Mouse (Mus musculus) spleen, postnatal 0 days (tissue): ENCODE measurements around the gene Gm42421. TPM values are rescaled to one million over a fixed set of nuclear protein-coding genes. Genes with fewer than 3 reads are reported as not detected.

Source experiments
- polyA plus RNA-seq: library from polyadenylated mRNA; unstranded; fragments of >200 nt; fragmentation: Nextera tagmentation; extraction: Ambion mirVana; gene quantifications from 2 replicates; pipeline ENCODE4 v1.2.1, GENCODE M21; 2015

Gene Gm42421
- polyA plus RNA-seq = 0.27 and 1.2 TPM in 2 replicates

DNA sequence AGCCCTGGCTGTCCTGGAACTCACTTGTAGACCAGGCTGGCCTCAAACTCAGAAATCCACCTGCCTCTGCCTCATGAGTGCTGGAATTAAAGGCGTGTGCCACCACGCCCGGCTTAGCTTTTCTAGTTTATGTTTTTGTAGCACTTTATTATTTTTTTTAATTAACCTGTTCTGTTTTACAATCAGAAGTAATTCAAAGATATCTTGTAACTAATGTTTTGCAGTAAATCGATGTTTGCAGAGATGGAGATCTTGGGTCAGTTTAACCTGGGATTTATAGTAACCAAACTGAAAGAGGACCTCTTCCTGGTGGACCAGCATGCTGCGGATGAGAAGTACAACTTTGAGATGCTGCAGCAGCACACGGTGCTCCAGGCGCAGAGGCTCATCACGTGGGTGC, at the start of gene Gm42421:
Gm42421 (plus strand) TSS at position 301 of the 400 bp plus-strand sequence.

GRCm38 (mm10) chr5:143897635-143898330, 30.2 kb upstream of the Gm42421 start, which contains the start of gene Ankrd61:
Ankrd61 (minus strand) TSS chr5:143897685.

GRCm38 (mm10) chr5:143909417-143910400, 18.3 kb upstream of the Gm42421 start, which contains the start of the genes Aimp2 and Pms2:
Aimp2 (minus strand) TSS chr5:143909847.
Pms2 (plus strand) TSS chr5:143909964.

GRCm38 (mm10) chr5:143932831-143933230, 4.9 kb downstream of the Gm42421 start, which contains the start of gene Rsph10b:
Rsph10b (plus strand) TSS chr5:143933035.

Other genes starting within 250 kb of the Gm42421 start
- gene Usp42, start 195.9 kb upstream of the Gm42421 start, polyA plus RNA-seq = 4.4 and 6.7 TPM in 2 replicates
- 85.4 and 94.2 TPM in 2 replicates for gene Eif2ak1, start 110.4 kb upstream of the Gm42421 start, polyA plus RNA-seq
- gene Ankrd61, start 30.5 kb upstream of the Gm42421 start, polyA plus RNA-seq = 0.29 and 0.45 TPM in 2 replicates
- gene Aimp2, start 18.3 kb upstream of the Gm42421 start, polyA plus RNA-seq = 49.3 and 49.4 TPM in 2 replicates
- 20.4 and 22.8 TPM in 2 replicates for gene Pms2, start 18.2 kb upstream of the Gm42421 start, polyA plus RNA-seq
- gene Rsph10b, start 4.9 kb downstream of the Gm42421 start, polyA plus RNA-seq = 0.93 and 1.2 TPM in 2 replicates
- gene Ccz1, start 86.7 kb downstream of the Gm42421 start, polyA plus RNA-seq = 54.7 and 55.0 TPM in 2 replicates
- 0.21 TPM in 1 of 2 replicates, not detected in the other for gene Ocm, start 98.5 kb downstream of the Gm42421 start, polyA plus RNA-seq
- gene Lmtk2, start 172.3 kb downstream of the Gm42421 start, polyA plus RNA-seq = 2.7 and 3.0 TPM in 2 replicates